Mouse (Mus musculus): ENCODE results near the gene Klhl40. TPM values are rescaled to one million over a fixed set of nuclear protein-coding genes. Genes with fewer than 3 reads are reported as not detected.

The Klhl40 gene
- under 1 TPM; 0.01 to 0.11 TPM for polyA plus RNA-seq (2012; fragmentation: generic; extraction: Trizol)

GRCm38 (mm10) chr9:121777484-121778065 is at the start of gene Klhl40:
Klhl40 (plus strand) TSS chr9:121777607.

GRCm38 (mm10) chr9:121759091-121760081 is 18.0 kb upstream of the Klhl40 start, which contains the start of gene Zfp651:
Zfp651 (plus strand) TSS chr9:121759330.

GRCm38 (mm10) chr9:121791757-121792521 is 14.5 kb downstream of the Klhl40 start, which contains the start of gene Hhatl:
Hhatl (minus strand) TSS chr9:121792507.

Other genes starting within 250 kb of the Klhl40 start
- gene Lyzl4, start 135.5 kb upstream of the Klhl40 start, polyA plus RNA-seq (2012; fragmentation: generic; extraction: Trizol), result not detected
- under 1 TPM; 0.01 to 0.15 TPM for gene Vipr1, start 134.9 kb upstream of the Klhl40 start, polyA plus RNA-seq (2012; fragmentation: generic; extraction: Trizol)
- 1 to 10 TPM; 2.2 to 6.3 TPM for gene Sec22c, start 72.1 kb upstream of the Klhl40 start, polyA plus RNA-seq (2012; fragmentation: generic; extraction: Trizol)
- 10 to 100 TPM in 1 of 2 experiments, 1 to 10 TPM in 1; 8.8 to 31.3 TPM for gene Ss18l2, start 67.3 kb upstream of the Klhl40 start, polyA plus RNA-seq (2012; fragmentation: generic; extraction: Trizol)
- gene Nktr, start 58.4 kb upstream of the Klhl40 start, polyA plus RNA-seq (2012; fragmentation: generic; extraction: Trizol), result 1 to 10 TPM in 1 of 2 experiments, under 1 TPM in 1; 0.67 to 7.5 TPM
- gene Zfp651, start 18.3 kb upstream of the Klhl40 start, polyA plus RNA-seq (2012; fragmentation: generic; extraction: Trizol), result 10 to 100 TPM; 11.7 to 45.0 TPM
- under 1 TPM; 0.04 to 0.13 TPM for gene Hhatl, start 14.9 kb downstream of the Klhl40 start, polyA plus RNA-seq (2012; fragmentation: generic; extraction: Trizol)
- 1 to 10 TPM in 1 of 2 experiments, under 1 TPM in 1; 0.05 to 1.0 TPM for gene Ccdc13, start 61.9 kb downstream of the Klhl40 start, polyA plus RNA-seq (2012; fragmentation: generic; extraction: Trizol)
- 10 to 100 TPM; 24.0 to 61.0 TPM for gene Higd1a, start 80.8 kb downstream of the Klhl40 start, polyA plus RNA-seq (2012; fragmentation: generic; extraction: Trizol)
- gene Ackr2, start 120.7 kb downstream of the Klhl40 start, polyA plus RNA-seq (2012; fragmentation: generic; extraction: Trizol), result under 1 TPM in 1 of 2 experiments, not detected in 1; 0.05 TPM
- gene Cyp8b1, start 138.7 kb downstream of the Klhl40 start, polyA plus RNA-seq (2012; fragmentation: generic; extraction: Trizol), result under 1 TPM in 1 of 2 experiments, not detected in 1; 0.02 TPM
- gene Fam198a, start 173.4 kb downstream of the Klhl40 start, polyA plus RNA-seq (2012; fragmentation: generic; extraction: Trizol), result 1 to 10 TPM in 1 of 2 experiments, not detected in 1; 4.5 TPM
- gene Pomgnt2, start 219.5 kb downstream of the Klhl40 start, polyA plus RNA-seq (2012; fragmentation: generic; extraction: Trizol), result 1 to 10 TPM; 2.0 to 8.5 TPM

All from C3H10T1/2 (cell line).